Mouse (Mus musculus): ENCODE measurements around the gene Rhot2.
A peak's percentile ranks its signal among the peaks of the same experiment; 100 is the strongest.
"Not testable (repeated sequence)": the region's sequence is repeated elsewhere in the genome, so short reads cannot be mapped to it uniquely, and the experiment has no call there.

Rhot2 gene

DNA sequence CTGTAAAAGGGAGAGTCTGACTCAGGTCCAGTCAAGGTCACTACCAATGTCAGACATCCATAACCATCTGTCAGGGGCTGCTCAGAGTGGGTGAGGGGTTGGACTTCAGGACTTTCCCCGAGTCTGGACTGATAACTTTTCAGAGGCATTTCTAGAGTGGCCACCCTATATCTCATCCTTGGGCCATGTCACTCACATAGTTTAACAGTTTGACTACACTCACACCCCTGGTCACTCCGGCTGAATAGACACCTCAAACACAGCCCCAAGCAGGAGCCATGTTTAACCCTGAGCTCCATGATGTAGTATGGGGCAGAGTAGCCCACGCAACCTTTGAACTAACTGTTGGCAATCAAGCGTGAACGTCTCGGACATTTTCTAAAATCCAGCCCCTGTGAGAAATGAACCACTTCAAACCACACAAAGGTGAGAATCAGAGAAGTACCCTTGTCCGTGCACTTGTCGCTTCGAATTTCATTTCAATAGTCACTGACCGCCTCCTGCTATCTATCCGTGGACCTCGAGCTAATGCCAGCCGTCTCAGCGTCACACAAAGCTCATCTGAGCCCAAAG lies 29.6 kb upstream of the Rhot2 start:
- peak; percentile 50 for DNase-seq

GRCm38 (mm10) chr17:25873405-25874147 lies 28.9 kb upstream of the Rhot2 start:
- DNase-seq: no peak

GRCm38 (mm10) chr17:25872676-25873075 lies 28.0 kb upstream of the Rhot2 start:
- no peak for DNase-seq

DNA sequence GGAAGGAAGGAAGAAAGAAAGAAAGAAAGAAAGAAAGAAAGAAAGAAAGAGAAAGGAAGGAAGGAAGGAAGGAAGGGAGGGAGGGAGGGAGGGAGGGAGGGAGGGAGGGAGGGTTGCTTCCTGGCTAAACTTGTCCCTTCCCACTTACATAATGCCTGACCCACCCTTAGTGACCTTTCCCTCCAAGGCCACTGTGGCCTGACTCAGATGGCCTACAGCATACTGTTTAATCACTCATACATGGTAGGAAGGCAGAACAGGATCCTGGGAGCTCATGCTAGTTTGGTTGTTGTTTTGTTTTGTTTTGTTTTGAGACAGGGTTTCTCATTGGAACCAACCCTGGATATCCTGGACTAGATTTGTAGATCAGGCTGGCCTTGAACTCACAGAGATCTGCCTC lies 26.9 kb upstream of the Rhot2 start:
- DNase-seq: not testable (repeated sequence)

DNA sequence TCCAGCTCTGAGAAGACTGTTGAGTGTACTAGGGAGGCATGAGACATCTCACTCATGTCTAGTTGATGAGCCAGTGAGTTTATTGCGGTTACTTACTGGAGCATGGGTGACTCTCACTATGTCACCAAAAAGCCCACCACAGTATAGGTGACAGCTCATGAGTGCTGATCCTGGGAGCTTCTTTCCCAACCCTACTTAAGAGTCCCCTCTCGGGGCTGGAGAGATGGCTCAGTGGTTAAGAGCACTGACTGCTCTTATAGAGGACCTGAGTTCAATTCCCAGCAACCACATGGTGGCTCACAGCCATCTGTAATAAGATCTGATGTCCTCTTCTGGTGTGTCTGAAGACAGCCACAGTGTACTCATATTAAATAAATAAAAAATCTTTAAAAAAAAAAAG lies 25.3 kb upstream of the Rhot2 start:
- DNase-seq: no peak

DNA sequence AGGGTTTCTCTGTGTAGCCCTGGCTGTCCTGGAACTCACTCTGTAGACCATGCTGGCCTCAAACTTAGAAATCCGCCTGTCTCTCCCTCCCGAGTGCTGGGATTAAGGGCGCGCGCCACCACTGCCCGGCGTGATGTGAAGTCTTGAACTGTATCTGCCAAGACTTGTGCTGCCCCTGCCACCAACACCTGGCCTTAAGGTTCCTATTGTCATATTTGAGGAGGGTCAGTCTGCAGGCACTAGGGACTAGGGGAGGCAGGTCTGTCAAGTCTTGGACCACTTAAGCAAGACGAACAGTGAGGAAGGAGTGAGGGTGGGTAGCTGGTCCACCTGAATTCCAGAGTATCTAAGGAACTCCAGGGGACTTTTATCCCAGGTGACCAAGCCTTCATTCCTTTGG lies 24.8 kb upstream of the Rhot2 start:
- no peak for DNase-seq

DNA sequence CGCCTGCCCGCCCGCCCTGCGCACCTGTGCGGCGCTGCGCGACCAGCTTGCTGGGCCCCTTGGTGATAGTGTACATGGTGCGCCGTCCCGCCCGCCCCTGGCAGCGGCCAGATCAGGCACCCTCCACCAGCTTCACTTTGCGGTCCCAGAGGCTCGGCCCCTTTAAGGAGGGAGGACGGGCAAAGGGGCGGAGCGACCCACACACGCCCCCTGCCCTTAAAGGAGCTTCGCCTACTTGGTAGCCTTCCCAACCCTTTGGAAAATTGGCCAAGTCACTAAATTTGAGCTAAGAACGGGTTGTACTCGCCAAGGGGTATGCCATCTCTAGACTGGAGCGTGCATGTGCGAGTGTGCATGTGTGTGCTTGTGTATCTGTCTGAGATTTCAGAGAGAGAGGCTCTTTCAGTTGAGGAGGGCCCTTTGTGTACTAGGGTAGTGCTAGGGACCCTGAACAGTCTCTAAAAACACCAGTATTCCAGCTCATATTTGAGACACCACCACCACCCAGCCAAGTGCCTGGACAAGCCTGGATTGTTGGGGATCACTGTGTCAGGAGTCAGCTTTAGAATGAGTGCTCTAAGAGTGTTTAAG lies 24.0 kb upstream of the Rhot2 start, which contains the start of gene Mcrip2:
Gene Mcrip2, minus strand, starts transcription at position 164 of the 591 bp plus-strand sequence.
- peak; percentile 92 for DNase-seq

GRCm38 (mm10) chr17:25867836-25868600 lies 23.4 kb upstream of the Rhot2 start:
- DNase-seq: peak; percentile 80

DNA sequence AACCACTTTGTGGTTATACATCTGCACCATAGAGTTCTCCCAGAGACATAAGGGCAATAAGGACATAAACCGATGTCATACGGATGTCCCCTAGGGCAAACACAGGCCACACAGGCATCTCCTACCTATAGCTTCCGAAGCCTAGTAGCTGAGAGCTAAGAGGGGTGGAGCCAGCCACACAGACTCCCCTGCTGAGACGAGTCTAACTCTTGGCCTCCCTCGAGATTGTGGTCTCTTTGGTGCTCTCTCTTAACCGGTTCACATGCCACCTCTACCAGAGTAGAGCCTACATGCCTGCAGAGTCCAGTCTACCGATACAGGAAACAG lies 22.8 kb upstream of the Rhot2 start:
- no peak for DNase-seq

GRCm38 (mm10) chr17:25866172-25866571 lies 21.5 kb upstream of the Rhot2 start:
- DNase-seq: peak; percentile 52

- no peak for DNase-seq
These were observed 20.6 kb upstream of the Rhot2 start for GRCm38 (mm10) chr17:25865288-25865687.

DNA sequence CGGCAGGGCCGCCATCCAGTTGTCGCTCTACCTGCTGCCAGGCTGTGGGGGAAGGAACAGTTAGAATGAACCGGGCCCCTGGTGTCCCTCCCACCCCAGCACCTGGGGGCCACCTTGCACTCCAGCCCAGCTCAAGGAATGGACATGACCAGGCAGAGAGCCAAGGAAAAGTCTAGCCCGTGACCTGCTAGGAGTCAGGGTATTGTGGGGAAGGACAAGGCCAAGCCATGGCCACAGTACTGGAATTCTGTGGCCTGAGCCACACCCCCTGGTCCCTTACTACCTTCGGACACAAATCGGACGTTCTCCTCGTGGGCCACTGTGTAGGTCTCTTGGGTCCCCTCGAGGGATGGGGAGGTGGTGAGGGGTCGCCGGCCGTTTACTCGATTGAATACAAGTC lies 19.7 kb upstream of the Rhot2 start:
- peak; percentile 54 for DNase-seq

DNA sequence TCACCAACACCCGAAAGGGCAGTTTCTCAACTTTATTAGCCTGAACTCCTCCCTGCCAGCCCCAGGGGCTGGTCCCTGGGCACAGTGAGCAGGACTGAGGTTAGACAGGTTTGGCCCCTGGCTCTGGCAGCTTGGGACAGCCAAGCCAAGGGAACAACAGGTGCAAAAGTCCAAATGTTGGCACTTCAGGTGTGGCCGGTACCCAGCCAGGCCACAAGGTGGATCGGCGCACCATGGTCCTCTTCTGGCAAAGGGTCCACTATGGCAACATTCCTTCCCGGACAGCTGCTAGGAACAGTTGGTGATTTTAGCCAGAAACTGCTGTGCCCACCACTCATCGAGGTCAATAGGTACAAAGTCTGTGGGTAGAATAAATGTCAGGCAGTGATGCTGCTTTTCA lies 19.0 kb upstream of the Rhot2 start:
- peak; percentile 48 for DNase-seq

DNA sequence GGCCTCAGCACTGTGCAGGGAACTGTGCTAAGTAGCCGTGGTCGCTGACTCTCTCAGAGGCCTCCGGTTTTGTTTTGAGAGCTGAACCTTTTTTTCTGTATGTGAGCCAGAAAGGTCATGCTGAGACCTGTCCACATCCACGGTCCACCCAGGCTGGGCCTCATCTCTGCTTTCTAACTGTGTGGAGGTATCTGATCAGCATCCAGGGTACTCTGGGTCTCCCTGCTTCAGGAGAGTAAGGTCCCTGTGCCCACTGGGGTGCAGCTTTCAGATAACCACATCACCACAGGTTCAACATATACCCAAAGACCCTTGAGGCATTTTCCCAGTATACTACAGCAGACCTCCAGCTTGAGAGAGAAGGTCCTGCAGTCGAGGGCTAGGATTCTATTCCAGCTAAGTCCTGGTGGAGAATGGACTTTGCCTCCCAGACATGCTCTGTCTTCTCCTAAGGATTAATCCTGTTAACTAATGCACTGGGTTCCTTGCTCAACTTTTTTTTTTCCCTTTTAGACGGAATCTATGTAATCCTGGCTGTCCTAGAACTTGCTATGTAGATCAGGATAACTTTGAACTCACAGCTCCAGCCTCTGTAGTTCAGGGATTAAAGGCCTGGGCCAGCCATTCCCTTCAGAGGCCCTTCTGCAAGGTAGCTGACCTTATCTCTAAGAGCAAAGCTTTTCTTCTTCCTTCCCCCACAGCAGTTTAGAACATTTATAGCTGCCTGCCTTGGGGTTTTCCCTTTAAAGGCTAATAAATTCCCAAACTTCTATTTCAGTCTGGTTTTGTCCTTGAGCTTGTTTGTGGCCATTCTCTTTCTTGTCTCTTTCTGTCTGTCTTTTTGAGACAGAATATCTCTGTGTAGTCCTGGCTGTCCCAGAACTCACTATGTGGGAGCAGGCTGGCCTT lies 17.3 kb upstream of the Rhot2 start:
- DNase-seq: no peak

DNA sequence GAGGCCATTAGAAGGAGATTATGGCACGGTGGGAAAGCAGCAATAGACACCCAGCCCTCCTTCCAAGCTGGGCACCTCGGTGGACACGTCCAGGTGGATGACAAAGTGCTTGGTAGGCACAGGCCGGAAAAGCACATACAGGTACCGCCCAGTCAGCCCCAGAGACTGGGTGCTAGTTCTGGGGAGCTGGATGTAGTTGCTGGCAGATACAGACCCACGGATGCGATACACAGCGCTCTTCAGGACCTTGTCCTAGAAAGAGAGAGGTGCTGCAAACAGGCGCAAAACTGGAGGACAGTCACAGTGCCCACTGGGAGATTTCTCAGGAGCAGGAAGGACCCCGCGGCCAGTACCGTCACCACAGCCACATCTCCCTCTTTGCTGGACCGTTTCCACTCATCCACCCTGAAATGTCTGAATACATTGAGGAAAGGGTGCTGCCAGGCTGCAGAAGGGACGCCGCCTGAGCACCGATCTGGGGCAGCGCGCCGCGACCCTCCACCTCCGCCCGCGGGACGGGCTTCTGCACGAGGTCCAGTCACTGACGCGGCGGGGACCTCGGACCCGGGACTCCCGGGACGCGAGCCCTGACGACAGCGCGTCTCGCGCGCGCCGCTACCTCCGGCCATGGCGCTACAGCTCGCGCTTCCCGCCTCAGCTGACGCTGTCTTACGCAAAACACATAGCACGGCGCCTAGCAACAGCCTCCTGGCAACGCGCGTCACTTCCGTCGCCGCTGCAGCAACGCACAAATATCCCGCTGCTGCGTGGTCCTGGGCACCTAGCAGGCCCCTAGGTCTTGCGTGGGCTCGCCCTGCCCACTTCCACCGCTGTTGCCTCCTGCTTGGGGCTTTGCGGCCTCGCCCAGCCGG lies 16.4 kb upstream of the Rhot2 start, which contains the start of gene Wdr90:
Gene Wdr90, minus strand, starts transcription at position 670 of the 872 bp plus-strand sequence.
- peak; percentile 95 for DNase-seq

- no peak for DNase-seq
These were observed 15.6 kb upstream of the Rhot2 start for GRCm38 (mm10) chr17:25860229-25860628.

DNA sequence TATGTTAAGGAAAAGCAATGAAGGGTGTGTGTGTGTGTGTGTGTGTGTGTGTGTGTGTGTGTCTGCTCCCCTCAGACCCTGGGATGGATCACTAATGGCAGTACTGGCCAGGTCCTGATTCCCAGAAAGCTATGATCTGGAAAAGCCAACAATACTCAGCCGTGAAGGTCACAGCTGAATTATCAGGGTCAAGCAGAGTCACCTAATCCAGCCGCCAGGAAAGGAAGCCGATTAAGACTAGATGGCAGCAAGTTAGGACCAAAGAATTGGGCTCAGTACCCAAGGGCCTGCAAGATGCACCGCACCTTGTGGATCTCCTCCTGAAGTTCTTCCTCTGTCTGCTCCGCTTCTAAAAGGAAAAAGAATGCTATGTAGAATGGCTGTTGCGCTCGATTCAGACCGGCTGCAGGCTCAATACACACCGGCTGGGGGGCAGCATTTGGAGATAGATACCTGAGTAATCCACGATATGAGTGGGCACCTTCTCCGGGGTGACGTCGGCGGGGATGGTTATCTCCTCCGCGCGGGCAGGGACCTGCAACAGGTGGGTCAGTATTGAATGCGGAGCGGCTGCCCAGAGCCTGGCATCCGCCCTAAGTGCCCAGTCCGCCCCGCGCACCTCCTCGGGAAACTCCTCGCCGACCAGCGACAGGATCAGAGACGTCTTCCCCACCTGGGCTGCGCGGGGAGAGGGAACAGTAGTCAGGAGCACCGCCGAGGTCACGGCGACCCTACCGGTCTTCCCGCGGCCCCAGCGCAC lies 835 bp downstream of the Rhot2 start:
- no peak for DNase-seq

GRCm38 (mm10) chr17:25843122-25843521 lies 1.5 kb downstream of the Rhot2 start:
- DNase-seq: no peak

- DNase-seq: no peak
These were observed 2.1 kb downstream of the Rhot2 start for GRCm38 (mm10) chr17:25842509-25842908.

GRCm38 (mm10) chr17:25841117-25841880 lies 3.4 kb downstream of the Rhot2 start, which contains the start of gene Gm20683:
TSS of gene Gm20683 (minus strand) at chr17:25841763.
- no peak for DNase-seq
